Mouse (Mus musculus): ENCODE measurements around the gene Hspb1. TPM values are rescaled to one million over a fixed set of nuclear protein-coding genes. Genes with fewer than 3 reads are reported as not detected.

Hspb1 gene
- total and polyA plus RNA-seq, 3 experiments = 434 to 635 (median 446) TPM

DNA sequence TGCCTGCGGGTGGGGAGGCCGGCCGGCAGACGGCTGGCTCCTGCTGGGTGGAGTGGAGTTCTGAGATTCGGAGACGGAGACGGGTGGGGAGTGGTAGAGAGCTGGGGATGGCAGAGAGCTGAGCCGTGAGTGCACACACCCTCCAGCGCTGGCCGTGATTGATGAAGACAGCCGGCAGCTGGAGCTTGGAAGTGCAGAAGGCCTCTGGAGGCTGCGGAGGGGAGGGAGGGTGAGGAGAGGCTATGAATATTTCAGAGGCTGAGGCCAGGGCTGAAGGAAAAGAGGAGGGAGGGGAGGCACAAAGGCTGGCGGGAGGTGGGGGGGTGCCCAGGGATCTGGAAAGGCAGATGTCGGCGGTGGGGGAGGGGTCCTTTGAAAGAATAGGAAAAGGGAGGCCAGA is 36.7 kb upstream of the Hspb1 start:
- 1% methylated on average over 15 of the region's 15 CpGs for WGBS
- intact Hi-C loops (cut with DNase I) = no loop called here
- no peak overlapping the region for H3K4me3 ChIP-seq

DNA sequence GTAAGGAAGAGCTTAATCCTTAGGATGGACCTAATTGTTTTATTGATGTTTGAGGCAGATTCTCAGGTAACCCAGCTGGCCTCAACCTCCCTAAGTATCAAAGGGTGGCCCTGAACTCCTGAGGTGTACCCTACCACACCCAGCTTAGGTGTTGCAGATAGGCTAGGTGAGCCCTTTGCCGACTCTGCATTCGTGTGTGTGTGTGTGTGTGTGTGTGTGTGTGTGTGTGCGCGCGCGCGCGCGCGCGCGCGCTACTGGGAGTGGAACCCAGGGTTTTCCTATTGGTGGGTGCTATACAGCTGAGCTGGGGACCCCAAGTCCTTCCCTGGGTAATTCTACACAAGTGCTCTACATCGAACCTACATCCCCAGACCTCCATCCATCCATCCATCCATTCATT is 36.2 kb upstream of the Hspb1 start:
- Histone ChIP-seq H3K9ac (ENCODE audit: low read depth, low read length) (no peak overlapping the region), H3K4me3 (no peak overlapping the region), H3K36me3 (ENCODE audit: control insufficient read depth, insufficient read depth, low read length) (no peaks in the 10 kb centered on the region), H3K27ac (no peak overlapping the region), H3K4me1 (ENCODE audit: control insufficient read depth, insufficient read depth, low read length) (no peaks in the 10 kb centered on the region), H3K79me2 (replicated peaks; ENCODE audit: control insufficient read depth, insufficient read depth, low read length) (no peaks in the 10 kb centered on the region), H3K27me3 (ENCODE audit: control insufficient read depth, insufficient read depth, low read length) (peaks cover 19% of the 10 kb centered on the region)
- WGBS = 7% methylated on average over 14 of the region's 14 CpGs
- intact Hi-C loops (cut with DNase I) = no loop called here
- no peak for TF ChIP-seq POLR2A (IDR thresholded peaks at IDR 0.05; ENCODE audit: insufficient read depth, low read depth, low read length)
- DNase-seq = no peak

More for the DNA sequence above, 36.7 kb upstream of the Hspb1 start:
- no peaks in the 10 kb centered on the region for H3K4me1 ChIP-seq (ENCODE audit: control insufficient read depth, insufficient read depth, low read length)
- no peaks in the 10 kb centered on the region for H3K36me3 ChIP-seq (ENCODE audit: control insufficient read depth, insufficient read depth, low read length)
- TF ChIP-seq POLR2A (IDR thresholded peaks at IDR 0.05; ENCODE audit: insufficient read depth, low read depth, low read length) (no peak), EP300 (IDR thresholded peaks at IDR 0.05; ENCODE audit: insufficient read depth, low read depth, low read length) (no peak), CTCF (IDR thresholded peaks at IDR 0.05) (no peak)
- H3K27ac ChIP-seq = no peak overlapping the region
- no peaks in the 10 kb centered on the region for H3K79me2 ChIP-seq (replicated peaks; ENCODE audit: control insufficient read depth, insufficient read depth, low read length)
- H3K9ac ChIP-seq (ENCODE audit: low read depth, low read length) = no peak overlapping the region
- H3K27me3 ChIP-seq (ENCODE audit: control insufficient read depth, insufficient read depth, low read length) = peaks cover 14% of the 10 kb centered on the region
- no peak for DNase-seq

DNA sequence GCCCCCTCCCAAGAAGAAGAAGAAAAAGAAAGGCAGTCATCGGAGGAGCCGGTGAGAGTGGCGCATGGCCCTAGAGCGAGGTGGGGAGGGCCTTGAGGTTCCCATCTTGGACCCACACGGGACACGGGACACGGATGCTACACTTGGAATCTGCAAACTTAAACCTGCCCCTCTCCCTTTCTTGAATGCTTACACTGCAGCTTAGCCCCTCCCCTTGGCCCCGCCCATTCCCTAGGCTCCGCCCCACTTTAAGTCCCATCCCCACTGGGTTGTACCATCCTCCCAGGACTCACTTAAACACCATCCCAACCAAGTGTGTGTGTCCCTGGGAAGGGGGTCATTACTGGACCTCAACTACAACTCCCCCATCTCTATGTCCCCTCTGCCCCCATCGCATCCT is 35.3 kb upstream of the Hspb1 start:
- Histone ChIP-seq H3K27me3 (ENCODE audit: control insufficient read depth, insufficient read depth, low read length) (peaks cover 23% of the 10 kb centered on the region), H3K4me1 (ENCODE audit: control insufficient read depth, insufficient read depth, low read length) (no peaks in the 10 kb centered on the region)
- 6% methylated on average over 10 of the region's 10 CpGs for WGBS

DNA sequence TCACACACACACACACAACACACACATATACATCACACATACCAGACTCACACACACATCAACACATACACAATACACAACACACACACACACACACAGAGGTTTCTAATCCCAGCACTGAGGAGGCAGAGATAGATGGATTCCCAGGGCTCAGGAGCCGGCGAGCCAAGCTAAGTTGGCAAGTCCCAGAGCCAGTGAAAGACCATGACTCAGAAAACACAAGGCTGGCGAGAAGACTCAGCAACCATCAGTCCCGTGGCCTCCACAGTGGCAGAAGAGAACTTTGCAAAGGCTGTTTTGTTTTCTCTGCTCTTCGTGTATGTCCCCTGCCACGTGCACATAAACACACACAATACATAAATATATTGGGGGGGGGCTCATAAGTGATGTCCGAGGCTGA is 34.0 kb upstream of the Hspb1 start:
- WGBS = 45% methylated on average over 7 of the region's 7 CpGs
- TF ChIP-seq POLR2A (IDR thresholded peaks at IDR 0.05; ENCODE audit: insufficient read depth, low read depth, low read length) (no peak), CTCF (IDR thresholded peaks at IDR 0.05) (no peak), EP300 (IDR thresholded peaks at IDR 0.05; ENCODE audit: insufficient read depth, low read depth, low read length) (no peak)

More for the DNA sequence above, 35.3 kb upstream of the Hspb1 start:
- Histone ChIP-seq H3K79me2 (replicated peaks; ENCODE audit: control insufficient read depth, insufficient read depth, low read length) (no peaks in the 10 kb centered on the region), H3K9ac (ENCODE audit: low read depth, low read length) (no peak overlapping the region), H3K27ac (no peak overlapping the region), H3K36me3 (ENCODE audit: control insufficient read depth, insufficient read depth, low read length) (no peaks in the 10 kb centered on the region), H3K4me3 (no peak overlapping the region)
- no peak for DNase-seq
- intact Hi-C loops (cut with DNase I) = no loop called here
- TF ChIP-seq POLR2A (IDR thresholded peaks at IDR 0.05; ENCODE audit: insufficient read depth, low read depth, low read length) (no peak), CTCF (IDR thresholded peaks at IDR 0.05) (no peak), EP300 (IDR thresholded peaks at IDR 0.05; ENCODE audit: insufficient read depth, low read depth, low read length) (no peak)

DNA sequence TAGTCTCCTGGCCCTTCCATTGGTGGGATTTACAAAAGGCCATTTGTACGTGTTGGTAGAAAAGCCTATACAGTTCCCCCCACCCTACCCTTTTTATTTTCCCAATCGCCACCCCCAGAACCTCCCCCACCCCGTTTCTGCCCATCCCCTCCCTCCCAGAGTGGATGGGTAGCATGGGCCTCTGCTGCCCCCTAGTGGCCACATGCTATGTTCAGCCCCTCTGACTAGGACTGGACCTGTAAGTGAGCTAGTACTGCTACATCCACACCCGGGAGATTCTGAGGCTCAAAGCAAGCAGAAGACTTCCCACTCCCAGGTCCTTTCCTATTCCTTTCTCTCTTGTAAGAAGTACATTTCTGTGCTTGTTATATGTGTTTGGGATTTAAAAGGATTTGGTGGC is 32.6 kb upstream of the Hspb1 start:
- intact Hi-C loops (cut with DNase I) = loop anchor here (1.0 kb wide), 2 partner anchors 61 to 239 kb away; no protein-coding TSS in a partner anchor
- WGBS = 4% methylated on average over 4 of the region's 4 CpGs
- Histone ChIP-seq H3K27ac (no peak overlapping the region), H3K4me3 (no peak overlapping the region), H3K79me2 (replicated peaks; ENCODE audit: control insufficient read depth, insufficient read depth, low read length) (no peaks in the 10 kb centered on the region), H3K4me1 (ENCODE audit: control insufficient read depth, insufficient read depth, low read length) (no peaks in the 10 kb centered on the region), H3K9ac (ENCODE audit: low read depth, low read length) (no peak overlapping the region), H3K36me3 (ENCODE audit: control insufficient read depth, insufficient read depth, low read length) (no peaks in the 10 kb centered on the region), H3K27me3 (ENCODE audit: control insufficient read depth, insufficient read depth, low read length) (peaks cover 25% of the 10 kb centered on the region)
- peak; percentile 63 to 84 for DNase-seq
- TF ChIP-seq POLR2A (IDR thresholded peaks at IDR 0.05; ENCODE audit: insufficient read depth, low read depth, low read length) (no peak), CTCF (IDR thresholded peaks at IDR 0.05) (peak; percentile 77), EP300 (IDR thresholded peaks at IDR 0.05; ENCODE audit: insufficient read depth, low read depth, low read length) (peak; percentile 69; the same call in 1 of the 2 replicates)

More for the DNA sequence above, 34.0 kb upstream of the Hspb1 start:
- intact Hi-C loops (cut with DNase I) = no loop called here
- H3K27me3 ChIP-seq (ENCODE audit: control insufficient read depth, insufficient read depth, low read length) = peaks cover 25% of the 10 kb centered on the region
- H3K27ac ChIP-seq = no peak overlapping the region
- H3K4me3 ChIP-seq = no peak overlapping the region
- H3K9ac ChIP-seq (ENCODE audit: low read depth, low read length) = no peak overlapping the region
- H3K4me1 ChIP-seq (ENCODE audit: control insufficient read depth, insufficient read depth, low read length) = no peaks in the 10 kb centered on the region
- no peaks in the 10 kb centered on the region for H3K79me2 ChIP-seq (replicated peaks; ENCODE audit: control insufficient read depth, insufficient read depth, low read length)
- H3K36me3 ChIP-seq (ENCODE audit: control insufficient read depth, insufficient read depth, low read length) = no peaks in the 10 kb centered on the region
- DNase-seq = no peak

DNA sequence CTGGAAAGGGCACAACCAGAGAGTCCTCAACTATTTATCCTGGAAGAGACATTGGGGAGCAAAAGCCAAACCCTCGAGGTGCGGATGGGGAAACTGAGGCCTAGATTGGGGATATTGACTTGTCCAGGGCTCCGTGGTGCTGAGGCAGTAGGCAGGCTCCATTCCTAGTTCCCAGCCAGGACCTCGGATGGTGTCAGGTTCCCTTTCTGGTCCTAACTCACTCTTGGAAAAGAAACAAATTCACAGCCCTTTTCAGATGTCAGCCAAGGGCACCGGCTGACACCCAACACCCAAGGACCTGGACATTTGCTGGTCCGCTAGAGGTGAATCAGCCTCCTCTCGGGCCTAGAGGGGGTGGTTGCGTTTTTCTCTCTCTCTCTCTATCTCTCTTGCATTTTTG is 21.1 kb upstream of the Hspb1 start:
- Histone ChIP-seq H3K9ac (ENCODE audit: low read depth, low read length) (no peak overlapping the region), H3K79me2 (replicated peaks; ENCODE audit: control insufficient read depth, insufficient read depth, low read length) (no peaks in the 10 kb centered on the region), H3K36me3 (ENCODE audit: control insufficient read depth, insufficient read depth, low read length) (no peaks in the 10 kb centered on the region), H3K27ac (no peak overlapping the region), H3K27me3 (ENCODE audit: control insufficient read depth, insufficient read depth, low read length) (peaks cover 14% of the 10 kb centered on the region), H3K4me3 (no peak overlapping the region), H3K4me1 (ENCODE audit: control insufficient read depth, insufficient read depth, low read length) (no peaks in the 10 kb centered on the region)
- 59% methylated on average over 8 of the region's 8 CpGs for WGBS
- intact Hi-C loops (cut with DNase I) = no loop called here
- no peak for DNase-seq
- TF ChIP-seq CTCF (IDR thresholded peaks at IDR 0.05) (no peak), EP300 (IDR thresholded peaks at IDR 0.05; ENCODE audit: insufficient read depth, low read depth, low read length) (no peak), POLR2A (IDR thresholded peaks at IDR 0.05; ENCODE audit: insufficient read depth, low read depth, low read length) (no peak)
